Mouse (Mus musculus): ENCODE results near the gene Olfr699. TPM values are rescaled to one million over a fixed set of nuclear protein-coding genes. Genes with fewer than 3 reads are reported as not detected.

Olfr699 gene
- total and polyA plus RNA-seq, 3 experiments: not detected

- Histone ChIP-seq H3K4me1 (ENCODE audit: control insufficient read depth in 1 of 2, insufficient read depth in 2 of 2, low read length in 2 of 2) (no peaks in the 10 kb centered on the region), H3K27me3 (ENCODE audit: control insufficient read depth in 1 of 2, insufficient read depth in 2 of 2, low read length in 2 of 2) (no peaks in the 10 kb centered on the region), H3K9ac (ENCODE audit: control insufficient read depth, low read depth, low read length, poor library complexity, severe bottlenecking) (no peak within 1 kb of the TSS), H3K4me3 (ENCODE audit: control insufficient read depth in 1 of 2, insufficient read depth in 1 of 2, low read depth in 2 of 2, low read length in 2 of 2) (no peak within 1 kb of the TSS), H3K79me2 (ENCODE audit: control insufficient read depth, insufficient read depth, low read length, poor library complexity) (no peaks in the 10 kb centered on the region), H3K36me3 (ENCODE audit: control insufficient read depth in 1 of 2, insufficient read depth in 2 of 2, low read length in 2 of 2) (no peaks in the 10 kb centered on the region), H3K27ac (ENCODE audit: control insufficient read depth, low read depth, low read length) (no peak within 1 kb of the TSS), H3K9me3 (replicated peaks; ENCODE audit: insufficient read depth, low read length) (no peaks in the 10 kb centered on the region)
- TF ChIP-seq ZNF384 (IDR thresholded peaks at IDR 0.05; ENCODE audit: low read depth, low read length): no peak
- no peak for TF ChIP-seq JUND (IDR thresholded peaks at IDR 0.05; ENCODE audit: low read depth, low read length)
- no peak for TF ChIP-seq POLR2A (IDR thresholded peaks at IDR 0.05; ENCODE audit: control insufficient read depth in 1 of 2, insufficient read depth in 1 of 2, low read depth in 1 of 2, low read length in 2 of 2, poor library complexity in 1 of 2)
- TF ChIP-seq MAZ (IDR thresholded peaks at IDR 0.05; ENCODE audit: low read depth, low read length): no peak
- TF ChIP-seq NELFE (IDR thresholded peaks at IDR 0.05; ENCODE audit: low read depth, low read length): no peak
- no peak for TF ChIP-seq TCF12 (IDR thresholded peaks at IDR 0.05; ENCODE audit: low read depth, low read length)
- TF ChIP-seq GABPA (IDR thresholded peaks at IDR 0.05; ENCODE audit: low read depth, low read length): no peak
- TF ChIP-seq POLR2AphosphoS2 (IDR thresholded peaks at IDR 0.05; ENCODE audit: low read length): no peak
- no peak for TF ChIP-seq E2F4 (IDR thresholded peaks at IDR 0.05; ENCODE audit: borderline replicate concordance, low read depth, low read length)
- no peak for TF ChIP-seq RAD21 (IDR thresholded peaks at IDR 0.05; ENCODE audit: low read depth, low read length)
- TF ChIP-seq HCFC1 (IDR thresholded peaks at IDR 0.05; ENCODE audit: low read depth, low read length): no peak
- TF ChIP-seq ETS1 (IDR thresholded peaks at IDR 0.05; ENCODE audit: low read depth, low read length): no peak
- DNase-seq (ENCODE audit: low read depth, low spot score): no peak
Observed at GRCm38 (mm10) chr7:106755297-106755696, 37.7 kb downstream of the Olfr699 start, which contains the start of gene Olfr698. TSS of gene Olfr698 (minus strand) at chr7:106755397.

- no peak for DNase-seq (ENCODE audit: low read depth, low spot score)
Observed at GRCm38 (mm10) chr7:106745811-106746210, 47.2 kb downstream of the Olfr699 start.

GRCm38 (mm10) chr7:106742343-106742742 is 50.7 kb downstream of the Olfr699 start, which contains the start of gene Olfr697:
TSS of gene Olfr697 (minus strand) at chr7:106742443.
- H3K27me3 ChIP-seq (ENCODE audit: control insufficient read depth in 1 of 2, insufficient read depth in 2 of 2, low read length in 2 of 2): no peaks in the 10 kb centered on the region
- no peaks in the 10 kb centered on the region for H3K4me1 ChIP-seq (ENCODE audit: control insufficient read depth in 1 of 2, insufficient read depth in 2 of 2, low read length in 2 of 2)
- H3K4me3 ChIP-seq (ENCODE audit: control insufficient read depth in 1 of 2, insufficient read depth in 1 of 2, low read depth in 2 of 2, low read length in 2 of 2): no peak within 1 kb of the TSS
- H3K27ac ChIP-seq (ENCODE audit: control insufficient read depth, low read depth, low read length): no peak within 1 kb of the TSS
- DNase-seq (ENCODE audit: low read depth, low spot score): no peak
- no peaks in the 10 kb centered on the region for H3K36me3 ChIP-seq (ENCODE audit: control insufficient read depth in 1 of 2, insufficient read depth in 2 of 2, low read length in 2 of 2)
- H3K9me3 ChIP-seq (replicated peaks; ENCODE audit: insufficient read depth, low read length): no peaks in the 10 kb centered on the region
- no peak within 1 kb of the TSS for H3K9ac ChIP-seq (ENCODE audit: control insufficient read depth, low read depth, low read length, poor library complexity, severe bottlenecking)
- no peaks in the 10 kb centered on the region for H3K79me2 ChIP-seq (ENCODE audit: control insufficient read depth, insufficient read depth, low read length, poor library complexity)
- TF ChIP-seq TCF12 (IDR thresholded peaks at IDR 0.05; ENCODE audit: low read depth, low read length): no peak
- no peak for TF ChIP-seq SMC3 (IDR thresholded peaks at IDR 0.05; ENCODE audit: low read depth, low read length)
- no peak for TF ChIP-seq NRF1 (IDR thresholded peaks at IDR 0.05; ENCODE audit: insufficient read depth, low read depth, low read length, poor library complexity, severe bottlenecking)
- no peak for TF ChIP-seq MEF2A (IDR thresholded peaks at IDR 0.05; ENCODE audit: extremely low read depth, insufficient replicate concordance, low read depth, low read length, poor library complexity, severe bottlenecking)
- no peak for TF ChIP-seq ZC3H11A (IDR thresholded peaks at IDR 0.05; ENCODE audit: low read depth, low read length)
- TF ChIP-seq GABPA (IDR thresholded peaks at IDR 0.05; ENCODE audit: low read depth, low read length): no peak
- no peak for TF ChIP-seq E2F4 (IDR thresholded peaks at IDR 0.05; ENCODE audit: borderline replicate concordance, low read depth, low read length)
- no peak for TF ChIP-seq MYC (IDR thresholded peaks at IDR 0.05; ENCODE audit: low read depth, low read length)
- no peak for TF ChIP-seq ETS1 (IDR thresholded peaks at IDR 0.05; ENCODE audit: low read depth, low read length)

More at GRCm38 (mm10) chr7:106745811-106746210, 47.2 kb downstream of the Olfr699 start:
- H3K36me3 ChIP-seq (ENCODE audit: control insufficient read depth in 1 of 2, insufficient read depth in 2 of 2, low read length in 2 of 2): no peaks in the 10 kb centered on the region
- H3K4me3 ChIP-seq (ENCODE audit: control insufficient read depth in 1 of 2, insufficient read depth in 1 of 2, low read depth in 2 of 2, low read length in 2 of 2): no peak overlapping the region
- H3K27ac ChIP-seq (ENCODE audit: control insufficient read depth, low read depth, low read length): no peak overlapping the region
- no peaks in the 10 kb centered on the region for H3K27me3 ChIP-seq (ENCODE audit: control insufficient read depth in 1 of 2, insufficient read depth in 2 of 2, low read length in 2 of 2)
- H3K9me3 ChIP-seq (replicated peaks; ENCODE audit: insufficient read depth, low read length): no peaks in the 10 kb centered on the region
- H3K9ac ChIP-seq (ENCODE audit: control insufficient read depth, low read depth, low read length, poor library complexity, severe bottlenecking): no peak overlapping the region
- no peaks in the 10 kb centered on the region for H3K4me1 ChIP-seq (ENCODE audit: control insufficient read depth in 1 of 2, insufficient read depth in 2 of 2, low read length in 2 of 2)
- no peak for TF ChIP-seq SIN3A (IDR thresholded peaks at IDR 0.05; ENCODE audit: low read length)
- H3K79me2 ChIP-seq (ENCODE audit: control insufficient read depth, insufficient read depth, low read length, poor library complexity): no peaks in the 10 kb centered on the region

Measured in MEL (cell line).